Mouse (Mus musculus): ENCODE measurements at regions not wholly inside any gene's neighbourhood (a gene's known extent, or its start where the extent isn't known, plus 50 kb on each side); places are given as distances from the start of the nearest gene placed in this dataset.

MicroRNAs in the stretch of these regions (microRNA counts, 519-probe panel; counts per million panel counts)
- microRNA mmu-miR-124: 7,941 counts per million, percentile 99 among the panel's probes with 10 or more counts

Small RNA genes lying in the stretch of these regions (microRNA-seq; reads per million reads assigned to microRNA genes)
- gene Mir124a-1: 8.6 reads per million, percentile 28 among the genes with 10 or more reads in this experiment
- gene Mir3078: 19.5 reads per million, percentile 36 among the genes with 10 or more reads in this experiment
